8 mouse cellular contexts compared by ENCODE assay signal in the genomic region with DNA sequence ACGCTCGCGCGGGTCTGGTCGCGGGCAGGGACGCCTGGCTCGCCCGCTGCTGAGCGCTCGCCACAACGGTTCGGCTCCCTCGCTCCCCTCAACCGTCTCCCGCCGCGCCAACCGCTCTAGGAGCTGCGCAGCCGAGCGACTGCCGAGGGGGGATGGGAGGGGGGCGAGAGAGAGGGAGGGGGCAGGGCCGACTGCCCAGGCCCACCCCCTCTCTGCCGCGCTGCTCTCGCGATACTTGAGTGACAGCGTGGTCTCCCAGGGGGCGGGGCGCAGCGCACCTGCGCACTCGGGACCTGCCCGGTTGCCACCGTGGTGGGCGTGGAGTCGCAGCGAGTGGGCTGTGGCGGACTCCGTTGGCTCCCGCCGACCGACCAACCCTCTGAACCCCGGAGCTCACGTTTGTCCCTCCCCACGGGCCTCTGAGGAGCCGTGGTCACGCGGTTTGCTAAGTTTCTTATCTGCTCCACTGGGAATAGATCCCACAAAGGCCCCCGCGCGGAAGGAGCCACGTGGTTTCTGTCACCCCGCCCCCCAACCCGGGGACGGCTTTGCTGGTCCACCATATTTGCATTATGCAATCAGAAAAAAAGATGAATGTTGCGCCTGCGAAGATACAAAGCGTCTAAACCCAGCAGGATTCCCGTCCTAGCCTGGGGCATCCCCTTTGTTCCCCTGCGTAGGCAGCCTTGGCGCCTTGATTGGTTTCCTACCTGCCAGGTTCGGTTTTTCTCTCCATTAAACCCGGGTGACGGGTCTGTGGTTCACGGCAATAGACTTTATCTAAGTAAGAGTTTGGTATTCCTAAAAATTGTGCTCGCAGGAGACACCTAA. TPM values are rescaled to one million over a fixed set of nuclear protein-coding genes. Genes with fewer than 3 reads are reported as not detected.
DNase-seq lines count a peak whose midpoint lies in the region; ATAC-seq and TF ChIP-seq lines count a peak whose summit lies in the region.

A gene (minus strand): TSS at position 469 of the 831 bp plus-strand sequence.
A gene (plus strand): TSS at position 567 of the 831 bp plus-strand sequence.

- WGBS in embryonic facial prominence, embryonic 14.5 days: 0% methylated on average over 28 of the region's 69 CpGs
- WGBS in heart, adult 2 months: under 1% methylated on average over 56 of the region's 69 CpGs
- under 1% methylated on average over 58 of the region's 69 CpGs for WGBS in limb, embryonic 13.5 days
- WGBS in midbrain, embryonic 16.5 days: under 1% methylated on average over 64 of the region's 69 CpGs

- H3K36me3 ChIP-seq in embryonic facial prominence, embryonic 14.5 days (ENCODE audit: control insufficient read depth, insufficient read depth, low read length): no peaks in the 10 kb centered on the region
- peaks cover 16% of the 10 kb centered on the region for H3K36me3 ChIP-seq in heart, adult 2 months (ENCODE audit: control insufficient read depth, insufficient read depth, low read length)
- no peaks in the 10 kb centered on the region for H3K36me3 ChIP-seq in limb, embryonic 13.5 days
- H3K36me3 ChIP-seq in midbrain, embryonic 16.5 days (ENCODE audit: control insufficient read depth, insufficient read depth, low read length): no peaks in the 10 kb centered on the region

- peaks cover 28% of the 10 kb centered on the region for H3K4me1 ChIP-seq in embryonic facial prominence, embryonic 14.5 days (ENCODE audit: control insufficient read depth, insufficient read depth, low read length)
- peaks cover 9% of the 10 kb centered on the region for H3K4me1 ChIP-seq in heart, adult 2 months (ENCODE audit: control insufficient read depth, insufficient read depth, low read length)
- H3K4me1 ChIP-seq in limb, embryonic 13.5 days: peaks cover 43% of the 10 kb centered on the region
- H3K4me1 ChIP-seq in midbrain, embryonic 16.5 days (ENCODE audit: control insufficient read depth, insufficient read depth, low read length): peaks cover 58% of the 10 kb centered on the region

- H3K4me2 ChIP-seq in embryonic facial prominence, embryonic 14.5 days (ENCODE audit: low read depth, low read length): peak within 1 kb of the TSS; percentile 84
- peak within 1 kb of the TSS; percentile 66 for H3K4me2 ChIP-seq in limb, embryonic 13.5 days (replicated peaks)
- peak within 1 kb of the TSS; percentile 74 for H3K4me2 ChIP-seq in midbrain, embryonic 16.5 days (ENCODE audit: low read length)

- no peaks in the 10 kb centered on the region for H3K27me3 ChIP-seq in embryonic facial prominence, embryonic 14.5 days (replicated peaks; ENCODE audit: control insufficient read depth, insufficient read depth, low read length)
- H3K27me3 ChIP-seq in heart, adult 2 months (ENCODE audit: control insufficient read depth, insufficient read depth, low read length): no peaks in the 10 kb centered on the region
- no peaks in the 10 kb centered on the region for H3K27me3 ChIP-seq in limb, embryonic 13.5 days
- no peaks in the 10 kb centered on the region for H3K27me3 ChIP-seq in midbrain, embryonic 16.5 days (ENCODE audit: control insufficient read depth, insufficient read depth, low read depth, low read length)

- H3K4me3 ChIP-seq in embryonic facial prominence, embryonic 14.5 days (ENCODE audit: low read depth, low read length): peak within 1 kb of the TSS; percentile 97
- peak within 1 kb of the TSS; percentile 88 for H3K4me3 ChIP-seq in heart, adult 2 months
- H3K4me3 ChIP-seq in limb, embryonic 13.5 days: peak within 1 kb of the TSS; percentile 91
- peak within 1 kb of the TSS; percentile 96 for H3K4me3 ChIP-seq in midbrain, embryonic 16.5 days (ENCODE audit: low read depth, low read length)

- intact Hi-C loops in heart, adult 2 months (cut with DNase I): loop anchor here (2.0 to 10.0 kb wide), 7 partner anchors 43 to 361 kb away; a partner anchor contains a TSS

- TF ChIP-seq CTCF in heart, adult 2 months (IDR thresholded peaks at IDR 0.05): no peak

- peak; percentile 58; the same call in 1 of the 2 replicates for TF ChIP-seq EP300 in heart, adult 2 months (IDR thresholded peaks at IDR 0.05; ENCODE audit: insufficient read depth, low read depth, low read length)

- H3K9me3 ChIP-seq in embryonic facial prominence, embryonic 14.5 days (ENCODE audit: control insufficient read depth, low read length): no peaks in the 10 kb centered on the region
- no peaks in the 10 kb centered on the region for H3K9me3 ChIP-seq in limb, embryonic 13.5 days
- no peaks in the 10 kb centered on the region for H3K9me3 ChIP-seq in midbrain, embryonic 16.5 days (replicated peaks; ENCODE audit: control insufficient read depth, low read length, poor library complexity, severe bottlenecking)

- peak within 1 kb of the TSS; percentile 100 for H3K9ac ChIP-seq in embryonic facial prominence, embryonic 14.5 days (ENCODE audit: low read depth, low read length)
- peak within 1 kb of the TSS; percentile 95 for H3K9ac ChIP-seq in heart, adult 2 months (ENCODE audit: low read depth, low read length)
- H3K9ac ChIP-seq in limb, embryonic 13.5 days: peak within 1 kb of the TSS; percentile 100
- H3K9ac ChIP-seq in midbrain, embryonic 16.5 days (ENCODE audit: low read depth, low read length): peak within 1 kb of the TSS; percentile 98

- ATAC-seq in embryonic facial prominence, embryonic 14.5 days (ENCODE audit: low read depth): peak; percentile 93
- ATAC-seq in limb, embryonic 13.5 days (ENCODE audit: low FRiP score, low read depth): peak; percentile 95
- peak; percentile 93 for ATAC-seq in midbrain, embryonic 16.5 days

- DNase-seq in 3T3-L1 (ENCODE audit: low read depth, low spot score): peak; percentile 97
- DNase-seq in adrenal gland, postnatal 4 days (ENCODE audit: low spot score in 2 of 2): peak; percentile 98 to 99
- peak; percentile 97 for DNase-seq in embryonic facial prominence, embryonic 14.5 days (ENCODE audit: low spot score)
- peak; percentile 99 for DNase-seq in heart, adult 2 months
- DNase-seq in kidney, adult 8-10 months: peak; percentile 98
- DNase-seq in spleen, postnatal 10 days (ENCODE audit: low spot score in 2 of 2): peak; percentile 97 to 98

- TF ChIP-seq POLR2A in heart, adult 2 months (IDR thresholded peaks at IDR 0.05; ENCODE audit: insufficient read depth, low read depth, low read length): peak; percentile 88

- H3K79me2 ChIP-seq in heart, adult 2 months (replicated peaks; ENCODE audit: control insufficient read depth, insufficient read depth, low read length): no peaks in the 10 kb centered on the region

- peak within 1 kb of the TSS; percentile 100 for H3K27ac ChIP-seq in embryonic facial prominence, embryonic 14.5 days (replicated peaks; ENCODE audit: low read depth, low read length)
- peak within 1 kb of the TSS; percentile 99 for H3K27ac ChIP-seq in heart, adult 2 months
- H3K27ac ChIP-seq in limb, embryonic 13.5 days: peak within 1 kb of the TSS; percentile 100
- peak within 1 kb of the TSS; percentile 100 for H3K27ac ChIP-seq in midbrain, embryonic 16.5 days (ENCODE audit: low read length)

RNA-seq across cellular contexts. Expression of the first gene that starts in this region (rescaled TPM):
- total RNA-seq in adrenal gland, postnatal 4 days (2021): 10 to 100 TPM; 64.9 to 75.4 TPM
- 51.8 and 56.4 TPM in 2 replicates for polyA plus RNA-seq in embryonic facial prominence, embryonic 14.5 days (2014; fragmentation: Nextera tagmentation; extraction: Ambion mirVana)
- 10 to 100 TPM; 33.5 to 34.5 TPM for total RNA-seq in heart, adult 2 months (2021)
- polyA plus RNA-seq in heart, adult 2 months (2012; rRNA removed): 18.0 and 36.8 TPM in 2 replicates
- 137 and 140 TPM in 2 replicates for polyA plus RNA-seq in limb, embryonic 13.5 days (2015; fragmentation: Nextera tagmentation; extraction: Ambion mirVana)
- 140 and 167 TPM in 2 replicates for polyA plus RNA-seq in midbrain, embryonic 16.5 days (2015; fragmentation: Nextera tagmentation; extraction: Ambion mirVana)

RNA-seq across cellular contexts. Expression of the second gene that starts in this region (rescaled TPM):
- 1 to 10 TPM; 4.9 to 8.0 TPM for total RNA-seq in adrenal gland, postnatal 4 days (2021)
- polyA plus RNA-seq in embryonic facial prominence, embryonic 14.5 days (2014; fragmentation: Nextera tagmentation; extraction: Ambion mirVana): 1.1 and 1.5 TPM in 2 replicates
- total RNA-seq in heart, adult 2 months (2021): 1 to 10 TPM; 7.6 to 9.9 TPM
- polyA plus RNA-seq in heart, adult 2 months (2012; rRNA removed): 0.98 and 2.1 TPM in 2 replicates
- polyA plus RNA-seq in limb, embryonic 13.5 days (2015; fragmentation: Nextera tagmentation; extraction: Ambion mirVana): 0.56 and 0.98 TPM in 2 replicates
- polyA plus RNA-seq in midbrain, embryonic 16.5 days (2015; fragmentation: Nextera tagmentation; extraction: Ambion mirVana): 0.77 and 0.80 TPM in 2 replicates

Comparison
In these comparisons a context has a peak if more than half of its experiments do, and no peak if none do; other contexts are left out.
1. Peak in every context shown above with its lines: DNase-seq, ATAC-seq, H3K4me3 ChIP-seq and H3K27ac ChIP-seq.